Mouse (Mus musculus): Measurements from ENCODE around the gene Serping1. TPM values are rescaled to one million over a fixed set of nuclear protein-coding genes. Genes with fewer than 3 reads are reported as not detected.

Serping1 gene
- polyA plus RNA-seq, 1 experiment from 2014 or later, result 13.8 TPM

- DNase-seq (ENCODE audit: low spot score), result no peak
Observed at GRCm38 (mm10) chr2:84716423-84717355, 58.6 kb downstream of the Serping1 start.

GRCm38 (mm10) chr2:84715562-84716361 is 59.5 kb downstream of the Serping1 start:
- DNase-seq (ENCODE audit: low spot score), result peak; percentile 94

MicroRNA genes within 50 kb of the gene (microRNA counts, 519-probe panel; counts per million panel counts)
- microRNA mmu-miR-130a, result 7,150 counts per million, percentile 94 among the panel's probes with 10 or more counts

Small RNA genes lying within 50 kb of the gene (microRNA-seq; reads per million reads assigned to microRNA genes)
- 7,772 reads per million, percentile 90 among the genes with 10 or more reads in this experiment for gene Mir130a (ENCODE audit: borderline number of aligned reads)

Other genes starting within 250 kb of the Serping1 start
- gene Ctnnd1, start 124.7 kb downstream of the Serping1 start, polyA plus RNA-seq (2015; fragmentation: Nextera tagmentation; extraction: Ambion mirVana), result 6.9 and 7.0 TPM in 2 replicates
- 0.06 and 0.31 TPM in 2 replicates for gene Btbd18, start 116.4 kb downstream of the Serping1 start, polyA plus RNA-seq (2015; fragmentation: Nextera tagmentation; extraction: Ambion mirVana)
- 294 and 310 TPM in 2 replicates for gene Selenoh, start 104.7 kb downstream of the Serping1 start, polyA plus RNA-seq (2015; fragmentation: Nextera tagmentation; extraction: Ambion mirVana)
- not detected in 2 replicates for gene Gm28635, start 97.4 kb downstream of the Serping1 start, polyA plus RNA-seq (2015; fragmentation: Nextera tagmentation; extraction: Ambion mirVana)
- 32.5 and 33.3 TPM in 2 replicates for gene Med19, start 97.0 kb downstream of the Serping1 start, polyA plus RNA-seq (2015; fragmentation: Nextera tagmentation; extraction: Ambion mirVana)
- gene Tmx2, start 96.3 kb downstream of the Serping1 start, polyA plus RNA-seq (2015; fragmentation: Nextera tagmentation; extraction: Ambion mirVana), result 74.9 and 77.2 TPM in 2 replicates
- gene Zdhhc5, start 60.3 kb downstream of the Serping1 start, polyA plus RNA-seq (2015; fragmentation: Nextera tagmentation; extraction: Ambion mirVana), result 17.7 and 20.3 TPM in 2 replicates
- 55.3 and 62.1 TPM in 2 replicates for gene Clp1, start 48.1 kb downstream of the Serping1 start, polyA plus RNA-seq (2015; fragmentation: Nextera tagmentation; extraction: Ambion mirVana)
- gene Ypel4, start 41.4 kb downstream of the Serping1 start, polyA plus RNA-seq (2015; fragmentation: Nextera tagmentation; extraction: Ambion mirVana), result 0.21 and 0.27 TPM in 2 replicates
- 0.33 and 0.54 TPM in 2 replicates for gene Gm19426, start 31.8 kb downstream of the Serping1 start, polyA plus RNA-seq (2015; fragmentation: Nextera tagmentation; extraction: Ambion mirVana)
- gene Ube2l6, start 23.4 kb upstream of the Serping1 start, polyA plus RNA-seq (2015; fragmentation: Nextera tagmentation; extraction: Ambion mirVana), result 39.1 and 45.5 TPM in 2 replicates
- 0.38 and 0.44 TPM in 2 replicates for gene Smtnl1, start 47.2 kb upstream of the Serping1 start, polyA plus RNA-seq (2015; fragmentation: Nextera tagmentation; extraction: Ambion mirVana)
- gene Timm10, start 51.6 kb upstream of the Serping1 start, polyA plus RNA-seq (2015; fragmentation: Nextera tagmentation; extraction: Ambion mirVana), result 35.6 and 38.9 TPM in 2 replicates
- 19.7 and 22.7 TPM in 2 replicates for gene Slc43a1, start 63.4 kb upstream of the Serping1 start, polyA plus RNA-seq (2015; fragmentation: Nextera tagmentation; extraction: Ambion mirVana)
- 0.10 and 0.22 TPM in 2 replicates for gene Rtn4rl2, start 111.3 kb upstream of the Serping1 start, polyA plus RNA-seq (2015; fragmentation: Nextera tagmentation; extraction: Ambion mirVana)
- gene Slc43a3, start 161.1 kb upstream of the Serping1 start, polyA plus RNA-seq (2015; fragmentation: Nextera tagmentation; extraction: Ambion mirVana), result 29.1 and 30.0 TPM in 2 replicates
- 3.0 and 4.2 TPM in 2 replicates for gene Prg2, start 205.0 kb upstream of the Serping1 start, polyA plus RNA-seq (2015; fragmentation: Nextera tagmentation; extraction: Ambion mirVana)
- 0.78 and 1.4 TPM in 2 replicates for gene Prg3, start 212.8 kb upstream of the Serping1 start, polyA plus RNA-seq (2015; fragmentation: Nextera tagmentation; extraction: Ambion mirVana)